Mouse (Mus musculus) cerebellum, adult 2 months (tissue): ENCODE data around the gene Acly.

Source experiments
- CTCF ChIP-seq: fragments of 200-500 bp; IDR thresholded peaks from 2 replicates; pipeline ENCODE4 v1.5.1; 2011; ENCODE audit warnings: low read depth, mild to moderate bottlenecking, control low read depth, low read length, moderate library complexity, borderline replicate concordance; ENCODE audit not compliant: insufficient read depth
- POLR2A ChIP-seq: fragments of 200-500 bp; IDR thresholded peaks from 2 replicates; pipeline ENCODE4 v1.6.1; 2011; ENCODE audit warnings: low read length, control low read depth, borderline replicate concordance; ENCODE audit not compliant: insufficient read depth

GRCm38 (mm10) chr11:100526052-100526816 is 1.6 kb downstream of the Acly start:
- TF ChIP-seq CTCF (no peak), POLR2A (no peak)
